Mouse (Mus musculus) C2C12 (cell line): ENCODE data around the gene Gja8.

Experiments used
- CTCF ChIP-seq: IDR thresholded peaks from one replicate; pipeline ENCODE4 v1.5.1; 2011; ENCODE audit not compliant: control insufficient read depth, insufficient read depth, insufficient read length
- MAX ChIP-seq: IDR thresholded peaks from one replicate; pipeline ENCODE4 v1.6.1; 2011; ENCODE audit warnings: mild to moderate bottlenecking, control low read depth
- MYOD1 ChIP-seq: IDR thresholded peaks from one replicate; pipeline ENCODE4 v1.6.1; 2011; ENCODE audit warnings: low read depth; ENCODE audit not compliant: control insufficient read depth, insufficient read length
- MYOG ChIP-seq: IDR thresholded peaks from one replicate; pipeline ENCODE4 v1.6.1; 2011; ENCODE audit not compliant: control insufficient read depth, insufficient read length; ENCODE audit errors: extremely low read depth
- USF1 ChIP-seq: IDR thresholded peaks from one replicate; pipeline ENCODE4 v1.6.1; 2011; ENCODE audit warnings: low read depth, mild to moderate bottlenecking, control low read depth, moderate library complexity

- TF ChIP-seq CTCF (no peak), MYOD1 (no peak), MYOG (no peak), MAX (no peak), USF1 (no peak)
These were observed at the start of gene Gja8 for GRCm38 (mm10) chr3:96925920-96926319.
